Mouse (Mus musculus): ENCODE data around the gene Trim34a.

DNA sequence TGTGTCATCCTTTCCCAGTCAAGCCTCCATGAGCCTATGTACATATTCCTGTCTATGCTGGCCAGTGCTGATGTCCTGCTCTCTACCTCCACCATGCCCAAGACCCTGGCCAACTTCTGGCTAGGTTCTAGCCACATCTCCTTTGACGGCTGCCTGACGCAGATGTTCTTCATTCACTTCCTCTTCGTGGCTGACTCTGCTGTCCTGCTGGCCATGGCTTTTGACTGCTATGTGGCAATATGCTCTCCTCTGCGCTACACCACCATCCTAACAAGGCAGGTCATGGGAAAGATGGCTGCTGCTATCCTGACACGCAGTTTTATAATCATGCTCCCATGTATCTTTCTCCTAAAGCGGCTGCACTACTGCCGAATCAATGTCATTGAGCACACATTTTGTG is 38.1 kb upstream of the Trim34a start:
- TF ChIP-seq POLR2A (IDR thresholded peaks at IDR 0.05; ENCODE audit: insufficient read length, low read depth) (no peak), MYOD1 (IDR thresholded peaks at IDR 0.05; ENCODE audit: control insufficient read depth in 1 of 3, insufficient read length in 2 of 3, low read depth in 2 of 3) (no peak), E2F4 (IDR thresholded peaks at IDR 0.05; ENCODE audit: insufficient read depth) (no peak), TCF12 (IDR thresholded peaks at IDR 0.05; ENCODE audit: insufficient read depth, poor library complexity, severe bottlenecking) (no peak), USF1 (IDR thresholded peaks at IDR 0.05; ENCODE audit: low read depth) (no peak), MAX (IDR thresholded peaks at IDR 0.05; ENCODE audit: low read depth) (no peak), MYOG (IDR thresholded peaks at IDR 0.05; ENCODE audit: control insufficient read depth in 1 of 3, insufficient read depth in 1 of 3, insufficient read length in 2 of 3, low read depth in 2 of 3) (no peak)

All from myocyte (in vitro differentiated cells).